Mouse (Mus musculus): ENCODE measurements around the gene Rgs12.

- TF ChIP-seq CTCF (IDR thresholded peaks at IDR 0.05; ENCODE audit: low read depth) = peak; percentile 12; the same call in 1 of the 2 replicates
- no peak for TF ChIP-seq EP300 (IDR thresholded peaks at IDR 0.05; ENCODE audit: low read depth)
These were observed 107.6 kb downstream of the Rgs12 start, which contains the start of gene Dok7 for GRCm38 (mm10) chr5:35056604-35057432.

Measured in liver, embryonic 14.5 days (tissue).